Mouse (Mus musculus) small intestine, adult 2 months (tissue): ENCODE data around the gene Gm9747. TPM values are rescaled to one million over a fixed set of nuclear protein-coding genes. Genes with fewer than 3 reads are reported as not detected.

Experiments used
- H3K27ac ChIP-seq: fragments of 200-500 bp; 2 replicates; pipeline ENCODE4 v1.5.1; 2012; ENCODE audit warnings: low read depth, low read length, control low read depth, inconsistent platforms; ENCODE audit not compliant: insufficient read depth
- H3K27me3 ChIP-seq: fragments of 200-500 bp; 2 replicates; pipeline ENCODE4 v1.6.1; 2012; ENCODE audit warnings: mild to moderate bottlenecking, moderate library complexity, low read length, inconsistent platforms; ENCODE audit not compliant: control insufficient read depth, insufficient read depth
- H3K36me3 ChIP-seq: fragments of 200-500 bp; 2 replicates; pipeline ENCODE4 v1.6.1; 2012; ENCODE audit warnings: mild to moderate bottlenecking, low read length, control low read depth, inconsistent platforms; ENCODE audit not compliant: control insufficient read depth, insufficient read depth
- H3K4me1 ChIP-seq: fragments of 200-500 bp; 2 replicates; pipeline ENCODE4 v1.6.1; 2012; ENCODE audit warnings: low read length, inconsistent platforms, mixed read lengths; ENCODE audit not compliant: control insufficient read depth, insufficient read depth, insufficient read length
- H3K4me3 ChIP-seq: fragments of 200-500 bp; 2 replicates; pipeline ENCODE4 v1.5.1; 2012; ENCODE audit warnings: low read depth, mild to moderate bottlenecking, control low read depth, inconsistent platforms, low read length, moderate library complexity
- CTCF ChIP-seq: fragments of 200-500 bp; IDR thresholded peaks from 2 replicates; pipeline ENCODE4 v1.5.1; 2012; ENCODE audit warnings: low read depth, mild to moderate bottlenecking, control low read depth, inconsistent platforms, low read length, moderate library complexity, mixed read lengths; ENCODE audit not compliant: insufficient replicate concordance, insufficient read length; ENCODE audit errors: extremely low read depth
- POLR2A ChIP-seq: fragments of 200-500 bp; IDR thresholded peaks from 2 replicates; pipeline ENCODE4 v1.6.1; 2012; ENCODE audit warnings: low read depth, mild to moderate bottlenecking, control low read depth, inconsistent platforms, low read length, moderate library complexity
- WGBS: fragments of 180-500 bp; shearing (Covaris S2); methylation state at CpG from one replicate; pipeline ENCODE4 v1.1.7; 2018; 5-methylcytosine and 5-hydroxymethylcytosine counted together
- polyA plus RNA-seq: library from polyadenylated mRNA; depleted of rRNA; stranded (reverse); fragments of >200 nt; gene quantifications from 2 replicates; pipeline ENCODE4 v1.2.3, GENCODE M21; 2012

Gene Gm9747
- polyA plus RNA-seq, 1 experiment, result not detected

DNA sequence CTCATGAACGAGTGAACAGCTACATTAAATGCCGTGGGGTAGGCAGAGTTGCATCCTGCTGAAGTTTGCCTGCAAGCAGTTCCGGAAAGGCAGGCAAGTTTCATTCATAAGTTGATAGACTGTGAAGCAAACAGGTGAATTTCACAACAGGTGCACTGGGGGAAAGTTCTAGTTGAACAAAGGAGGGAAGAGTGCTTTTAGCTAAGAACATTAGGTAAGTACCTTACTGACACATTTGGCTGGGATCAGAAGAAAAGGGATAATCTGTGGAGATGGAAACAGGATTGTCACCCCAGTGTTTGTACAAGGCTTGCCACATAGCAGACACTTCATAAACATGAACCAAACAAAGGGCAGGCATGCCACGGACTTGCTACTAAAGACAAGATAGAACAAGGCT is 5.3 kb downstream of the Gm9747 start:
- H3K4me1 ChIP-seq, result peaks cover 5% of the 10 kb centered on the region; the same call in 1 of the 2 replicates
- WGBS, result 81% methylated on average over 4 of the region's 4 CpGs
- TF ChIP-seq CTCF (no peak), POLR2A (no peak)
- no peaks in the 10 kb centered on the region for H3K36me3 ChIP-seq
- H3K27ac ChIP-seq, result no peak overlapping the region
- no peak overlapping the region for H3K4me3 ChIP-seq
- no peaks in the 10 kb centered on the region for H3K27me3 ChIP-seq

GRCm38 (mm10) chr1:82239409-82240201 is 6.7 kb downstream of the Gm9747 start:
- peaks cover 5% of the 10 kb centered on the region; the same call in 1 of the 2 replicates for H3K4me1 ChIP-seq
- H3K27ac ChIP-seq, result no peak overlapping the region
- no peaks in the 10 kb centered on the region for H3K27me3 ChIP-seq
- TF ChIP-seq POLR2A (no peak), CTCF (no peak)
- H3K36me3 ChIP-seq, result no peaks in the 10 kb centered on the region
- 27% methylated on average over 3 of the region's 3 CpGs for WGBS
- no peak overlapping the region for H3K4me3 ChIP-seq

GRCm38 (mm10) chr1:82243260-82243825 is 10.4 kb downstream of the Gm9747 start:
- TF ChIP-seq CTCF (no peak), POLR2A (no peak)
- Histone ChIP-seq H3K27ac (no peak overlapping the region), H3K36me3 (no peaks in the 10 kb centered on the region), H3K27me3 (no peaks in the 10 kb centered on the region), H3K4me1 (peaks cover 8% of the 10 kb centered on the region; the same call in 1 of the 2 replicates), H3K4me3 (no peak overlapping the region)
- 88% methylated on average over 6 of the region's 6 CpGs for WGBS

DNA sequence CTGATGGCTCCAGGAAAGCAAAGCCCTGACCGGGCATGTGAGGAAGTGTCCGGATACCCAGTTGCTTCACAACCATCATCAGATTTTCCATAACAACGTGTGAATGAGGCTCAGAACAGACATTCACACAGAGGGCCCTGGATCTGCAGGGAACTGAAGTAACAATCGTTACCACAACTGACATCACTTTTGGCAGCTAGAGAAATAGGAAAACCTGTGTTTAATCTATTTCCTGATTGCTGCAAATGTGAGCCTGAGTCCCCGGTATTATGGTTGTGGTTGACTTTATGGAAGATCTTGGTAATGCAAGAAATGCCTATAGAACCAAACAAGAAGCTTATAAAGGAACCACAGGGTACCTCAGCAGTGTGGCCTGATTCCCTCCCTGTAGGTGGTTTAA is 12.1 kb downstream of the Gm9747 start:
- TF ChIP-seq CTCF (no peak), POLR2A (no peak)
- Histone ChIP-seq H3K4me3 (no peak overlapping the region), H3K27ac (no peak overlapping the region), H3K36me3 (no peaks in the 10 kb centered on the region), H3K27me3 (no peaks in the 10 kb centered on the region), H3K4me1 (peaks cover 6% of the 10 kb centered on the region; the same call in 1 of the 2 replicates)
- WGBS, result 70% methylated on average over 5 of the region's 5 CpGs

GRCm38 (mm10) chr1:82247221-82247951 is 14.5 kb downstream of the Gm9747 start:
- H3K27ac ChIP-seq, result no peak overlapping the region
- 23% methylated on average over 10 of the region's 10 CpGs for WGBS
- peaks cover 6% of the 10 kb centered on the region; the same call in 1 of the 2 replicates for H3K4me1 ChIP-seq
- no peaks in the 10 kb centered on the region for H3K36me3 ChIP-seq
- no peak for TF ChIP-seq POLR2A
- no peak for TF ChIP-seq CTCF
- no peak overlapping the region for H3K4me3 ChIP-seq
- no peaks in the 10 kb centered on the region for H3K27me3 ChIP-seq

DNA sequence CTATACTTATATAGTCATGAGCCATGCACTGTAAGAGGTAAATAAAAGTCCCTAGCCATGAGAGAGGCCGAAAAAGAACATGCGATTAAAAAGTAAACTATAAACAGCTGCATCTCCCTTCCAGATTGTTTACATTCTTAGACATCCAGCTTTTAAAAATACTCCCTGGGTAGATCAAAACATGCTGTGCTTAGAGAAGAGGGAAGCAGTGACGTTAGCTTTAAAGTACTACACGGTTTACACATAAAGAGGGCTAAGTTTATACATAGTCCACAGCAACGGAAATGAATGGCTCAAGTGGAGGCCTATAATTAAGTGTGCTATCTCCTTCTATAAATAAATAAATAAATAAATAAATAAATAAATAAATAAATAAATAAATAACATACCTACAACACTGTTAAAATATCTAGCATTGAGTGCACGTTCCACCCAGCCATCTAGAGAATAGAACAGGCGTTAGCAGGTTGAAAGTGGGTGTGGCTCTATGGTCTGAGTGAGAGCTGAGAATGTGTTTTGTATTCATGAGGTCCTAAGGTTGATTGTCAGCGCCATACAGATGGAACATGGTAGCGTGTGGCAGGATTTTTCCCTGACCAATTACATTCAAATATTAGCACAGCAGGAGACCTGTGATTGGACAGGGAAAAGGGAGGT is 21.0 kb downstream of the Gm9747 start:
- no peaks in the 10 kb centered on the region for H3K36me3 ChIP-seq
- no peak overlapping the region for H3K27ac ChIP-seq
- WGBS, result 82% methylated on average over 9 of the region's 9 CpGs
- TF ChIP-seq CTCF (no peak), POLR2A (no peak)
- H3K4me1 ChIP-seq, result no peaks in the 10 kb centered on the region
- H3K27me3 ChIP-seq, result no peaks in the 10 kb centered on the region
- no peak overlapping the region for H3K4me3 ChIP-seq
